Mouse (Mus musculus) G1E (cell line): Measurements from ENCODE around the gene Zbtb45.

ENCODE experiments used
- CTCF ChIP-seq: IDR thresholded peaks from 2 replicates; pipeline ENCODE4 v1.5.1; 2012; ENCODE audit warnings: low read depth, low read length, inconsistent platforms, mixed read lengths
- TAL1 ChIP-seq: conservative IDR thresholded peaks from 2 replicates; pipeline ENCODE4 v1.6.1; 2012; ENCODE audit warnings: low read depth, low read length, inconsistent platforms, mixed read lengths

- TF ChIP-seq CTCF (no peak), TAL1 (no peak)
Measured at GRCm38 (mm10) chr7:13031069-13031468, 21.2 kb upstream of the Zbtb45 start.
